Mouse (Mus musculus) right cerebral cortex, adult 18-20 months (tissue): ENCODE data around the gene Tceal9.
A peak's percentile ranks its signal among the peaks of the same experiment; 100 is the strongest.

Source experiments
- DNase-seq: peaks from one replicate; pipeline ENCODE4 v3.0.0; 2022; ENCODE audit warnings: mixed read lengths

Gene Tceal9

DNA sequence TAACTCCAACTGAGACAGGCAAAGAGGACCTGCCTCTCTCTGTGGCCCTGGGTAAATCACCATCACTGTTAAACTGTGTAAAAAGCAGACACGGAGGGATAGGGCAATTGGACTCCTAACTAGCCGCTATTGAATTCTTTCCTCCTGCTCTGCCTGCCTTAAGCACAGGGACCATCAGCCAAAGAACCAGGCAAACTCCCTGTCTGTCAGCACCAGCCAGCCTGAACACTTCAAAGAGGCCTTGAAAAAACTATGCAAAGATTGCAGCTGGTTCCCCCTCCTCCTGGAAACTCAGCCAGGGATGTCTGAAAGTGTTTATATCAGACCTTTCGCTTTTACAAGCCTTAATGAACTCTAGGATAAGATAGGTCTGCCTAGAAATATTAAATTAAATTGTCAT, 29.7 kb downstream of the Tceal9 start:
- no peak for DNase-seq

DNA sequence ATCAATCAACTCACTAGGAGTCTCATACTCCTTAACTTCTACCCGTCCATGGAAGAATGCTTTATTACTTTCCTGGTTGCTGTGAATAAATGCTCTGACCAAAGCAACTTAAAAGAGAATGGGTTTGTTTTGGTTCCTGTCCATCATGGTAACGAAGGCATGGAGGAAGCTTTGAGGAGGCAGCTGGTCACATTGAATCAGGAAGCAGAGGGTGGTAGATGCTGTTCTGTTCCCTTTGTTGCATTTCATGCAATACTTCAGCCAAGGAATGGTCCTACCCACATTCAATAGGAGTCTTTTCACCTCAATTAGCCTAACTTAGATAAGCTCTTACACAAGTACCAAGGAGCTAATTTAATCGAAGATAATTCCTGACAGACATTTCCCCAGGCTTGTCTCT, 30.5 kb downstream of the Tceal9 start:
- DNase-seq = no peak

DNA sequence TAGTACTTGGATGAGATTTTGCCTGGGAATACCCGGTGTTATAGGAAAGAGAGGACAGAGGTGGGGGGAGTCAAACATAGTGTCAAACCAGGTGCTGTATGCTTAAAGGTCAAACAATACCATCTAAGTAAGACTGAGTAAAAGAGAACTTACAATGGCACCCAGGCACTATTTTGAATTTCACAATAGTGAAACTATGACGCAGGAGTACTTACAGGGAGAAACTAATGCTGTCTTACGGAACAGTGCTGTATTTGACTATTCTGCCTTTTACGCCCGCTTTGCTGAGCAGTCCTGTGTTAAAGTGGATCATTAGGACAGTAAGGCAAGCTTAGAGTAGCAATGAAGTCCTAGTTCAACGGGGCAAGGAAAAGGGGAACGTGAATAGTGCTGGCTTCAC, 32.7 kb downstream of the Tceal9 start:
- no peak for DNase-seq

DNA sequence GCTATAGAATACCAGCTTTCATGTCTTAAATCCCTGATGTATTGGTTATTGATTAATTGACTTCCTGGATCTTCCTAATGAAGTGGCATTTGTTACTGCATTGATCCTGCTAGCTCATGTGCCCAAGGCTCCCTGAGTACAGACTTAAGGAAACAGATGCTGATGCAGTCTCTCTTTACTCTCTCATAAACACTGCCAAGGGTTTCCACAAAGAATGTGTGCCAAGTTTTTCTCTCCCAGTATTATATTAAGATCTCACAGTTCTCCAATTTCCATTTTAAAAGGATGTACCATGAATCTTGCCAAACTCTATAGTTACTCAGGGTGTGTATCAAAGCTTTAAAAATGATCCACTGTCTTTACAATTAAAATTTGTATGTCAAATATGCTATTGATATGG, 33.5 kb downstream of the Tceal9 start:
- DNase-seq = no peak

DNA sequence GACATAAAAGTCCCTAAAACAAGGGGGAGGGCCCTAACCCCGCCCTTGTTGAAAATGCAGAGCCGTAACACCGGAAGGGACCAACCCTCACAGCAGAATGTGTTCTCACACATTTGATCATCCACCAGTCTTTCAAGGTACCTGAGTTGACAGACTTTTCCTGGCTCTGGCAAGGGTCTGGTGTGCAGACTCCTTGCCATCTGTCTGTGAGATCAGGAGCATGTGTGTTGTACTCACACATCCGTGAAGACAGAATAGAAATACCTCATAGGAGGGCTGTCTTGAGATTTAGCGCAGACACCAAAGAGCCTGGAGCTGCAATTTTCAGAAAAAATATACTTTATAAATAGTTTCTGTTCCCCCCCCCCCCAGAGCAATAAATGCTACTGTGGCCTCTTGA, 34.5 kb downstream of the Tceal9 start:
- DNase-seq = peak; percentile 8

DNA sequence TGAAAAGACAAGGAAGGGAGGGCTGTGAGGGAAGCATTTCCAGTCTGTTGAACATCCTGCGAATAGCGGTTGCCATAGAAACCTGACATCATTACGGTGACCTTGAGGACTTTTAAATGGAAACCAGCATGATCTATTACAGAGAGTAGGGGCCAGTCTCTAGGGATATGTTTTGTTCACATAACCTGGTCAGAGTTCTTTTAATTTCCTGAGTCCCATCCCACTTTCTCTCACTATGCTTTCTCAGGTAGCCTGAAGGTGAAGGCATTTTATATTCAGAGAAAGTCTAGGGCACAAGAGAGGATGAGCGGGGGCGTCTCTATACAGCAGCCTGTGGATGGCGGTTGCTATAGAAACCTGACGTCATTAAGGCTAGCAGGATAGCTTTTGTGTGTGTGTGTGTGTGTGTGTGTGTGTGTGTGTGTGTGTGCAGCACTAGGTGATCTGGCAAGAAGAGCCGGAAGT, 46.0 kb downstream of the Tceal9 start:
- peak; percentile 73 for DNase-seq
